Mouse (Mus musculus): ENCODE measurements around the gene Cib2. TPM values are rescaled to one million over a fixed set of nuclear protein-coding genes. Genes with fewer than 3 reads are reported as not detected.

Cib2 gene
- polyA plus RNA-seq, 1 experiment from 2014 or later, result 76.2 TPM

DNA sequence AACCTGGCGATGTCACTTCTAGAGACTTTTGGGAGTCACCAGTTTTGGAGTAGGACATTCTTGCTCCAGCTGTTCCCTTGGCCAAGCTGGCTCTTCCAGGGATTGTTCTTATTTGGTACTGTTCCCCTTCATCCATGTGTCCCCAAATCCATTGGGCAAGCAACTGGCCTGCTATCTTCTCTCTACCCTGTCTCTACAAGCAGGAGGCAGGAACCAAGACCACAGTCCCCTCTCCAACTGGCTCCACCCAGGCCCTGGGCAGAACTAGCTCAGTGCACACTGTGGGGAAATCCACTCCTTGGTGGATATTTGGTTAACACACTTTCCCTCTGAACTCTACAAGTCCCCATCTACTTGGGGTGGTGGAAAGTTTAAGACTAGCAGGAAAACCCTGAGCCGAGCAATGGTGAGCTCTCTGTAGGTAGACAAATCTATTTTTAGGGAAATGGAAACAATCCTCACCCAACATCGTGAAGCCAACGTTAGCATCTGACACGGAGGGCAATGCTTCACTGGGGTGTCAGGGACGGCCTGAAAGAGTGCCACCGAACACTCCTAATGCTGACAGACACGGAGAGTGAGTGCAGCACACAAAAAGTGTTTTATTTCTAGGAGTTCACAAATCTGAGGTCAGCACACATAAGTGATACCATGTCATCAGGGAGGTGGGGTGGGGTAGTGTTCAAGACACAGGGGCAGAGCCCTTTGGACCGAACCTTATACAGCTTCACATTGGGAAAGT is 15.6 kb downstream of the Cib2 start:
- peaks cover 11% of the 10 kb centered on the region; the same call in 1 of the 2 replicates for H3K36me3 ChIP-seq
- H3K4me1 ChIP-seq, result no peaks in the 10 kb centered on the region
- H3K4me2 ChIP-seq, result no peak overlapping the region
- no peaks in the 10 kb centered on the region for H3K27me3 ChIP-seq (replicated peaks)
- WGBS, result 88% methylated on average over 9 of the region's 9 CpGs
- H3K9me3 ChIP-seq (replicated peaks), result no peaks in the 10 kb centered on the region
- H3K4me3 ChIP-seq (replicated peaks), result no peak overlapping the region
- no peak overlapping the region for H3K27ac ChIP-seq (replicated peaks)
- H3K9ac ChIP-seq (replicated peaks), result no peak overlapping the region
- no peak for ATAC-seq (ENCODE audit: low FRiP score)

DNA sequence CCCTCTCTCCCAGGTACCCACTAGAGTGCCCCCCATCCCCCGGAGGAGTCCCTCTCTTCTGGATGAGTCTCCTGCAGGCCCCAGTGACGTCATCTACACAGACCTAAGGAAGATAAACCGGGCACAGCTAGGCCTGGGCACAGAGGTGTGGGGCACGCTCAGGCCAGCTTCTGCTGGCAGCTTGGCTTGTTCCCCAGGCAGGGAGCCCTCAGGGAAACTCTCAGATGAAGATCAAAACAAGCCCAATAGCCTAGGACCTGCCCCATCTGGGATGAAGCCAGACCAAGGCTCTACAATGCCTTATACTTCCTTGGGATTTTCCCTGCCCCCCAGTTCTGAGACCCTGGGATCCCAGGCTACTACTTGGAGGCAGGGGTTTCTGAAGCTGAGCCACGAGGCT is 19.2 kb downstream of the Cib2 start:
- H3K4me1 ChIP-seq, result peaks cover 5% of the 10 kb centered on the region
- no peak overlapping the region for H3K4me2 ChIP-seq
- H3K4me3 ChIP-seq (replicated peaks), result no peak overlapping the region
- WGBS, result 84% methylated on average over 5 of the region's 5 CpGs
- H3K9ac ChIP-seq (replicated peaks), result no peak overlapping the region
- no peak for ATAC-seq (ENCODE audit: low FRiP score)
- H3K27me3 ChIP-seq (replicated peaks), result no peaks in the 10 kb centered on the region
- H3K36me3 ChIP-seq, result peaks cover 7% of the 10 kb centered on the region; the same call in 1 of the 2 replicates
- no peak overlapping the region for H3K27ac ChIP-seq (replicated peaks)
- no peaks in the 10 kb centered on the region for H3K9me3 ChIP-seq (replicated peaks)

DNA sequence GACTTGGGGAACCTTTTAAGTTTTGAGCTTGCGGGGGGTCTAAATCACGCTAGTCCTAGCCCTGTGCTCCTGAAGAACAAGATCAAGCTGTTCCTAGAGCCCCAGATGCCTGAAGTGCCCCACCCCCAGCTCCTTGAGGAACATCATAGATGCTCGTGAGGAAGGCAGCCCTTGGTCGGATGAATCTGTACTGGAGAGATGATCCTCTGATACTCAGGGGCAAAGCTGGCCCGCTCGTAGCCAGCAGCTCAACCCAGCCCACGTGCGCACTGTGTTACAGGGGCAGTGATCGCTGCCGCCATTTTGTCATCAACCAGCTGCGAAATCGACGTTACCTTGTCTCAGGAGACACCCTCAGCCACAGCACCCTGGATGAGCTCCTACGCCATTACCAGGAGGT is 21.3 kb downstream of the Cib2 start, which contains the start of gene Sh2d7:
TSS of gene Sh2d7 (plus strand) at position 301 of the 400 bp plus-strand sequence.
- H3K4me3 ChIP-seq (replicated peaks), result no peak within 1 kb of the TSS
- no peaks in the 10 kb centered on the region for H3K27me3 ChIP-seq (replicated peaks)
- H3K4me2 ChIP-seq, result no peak within 1 kb of the TSS
- peaks cover 11% of the 10 kb centered on the region for H3K4me1 ChIP-seq
- WGBS, result 96% methylated on average over 14 of the region's 14 CpGs
- no peak for ATAC-seq (ENCODE audit: low FRiP score)
- no peak within 1 kb of the TSS for H3K9ac ChIP-seq (replicated peaks)
- no peak within 1 kb of the TSS for H3K27ac ChIP-seq (replicated peaks)
- 0 out of 2 replicates have a peak, but pooled peaks cover 2% of the 10 kb centered on the region for H3K36me3 ChIP-seq
- H3K9me3 ChIP-seq (replicated peaks), result no peaks in the 10 kb centered on the region

DNA sequence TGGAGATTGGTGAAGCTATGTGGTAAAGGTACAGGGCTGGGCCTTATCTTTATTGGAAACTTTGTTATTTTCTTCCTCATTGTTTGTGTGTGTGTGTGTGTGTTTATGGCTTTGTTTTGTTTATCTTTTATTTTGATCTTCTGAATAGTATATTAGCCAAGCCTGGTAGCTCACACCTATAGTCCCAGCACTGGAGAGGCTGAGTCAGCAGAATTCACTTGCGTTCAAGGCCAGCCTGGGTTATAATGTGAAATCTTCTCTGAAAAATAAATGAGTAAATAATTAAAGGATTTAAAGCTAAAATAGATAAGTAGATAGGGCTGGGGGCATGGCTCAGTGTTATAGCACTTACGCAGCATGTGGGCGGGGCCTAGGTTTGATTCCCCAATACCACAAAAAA is 21.8 kb downstream of the Cib2 start:
- H3K36me3 ChIP-seq, result no peaks in the 10 kb centered on the region
- H3K9ac ChIP-seq (replicated peaks), result no peak overlapping the region
- no peaks in the 10 kb centered on the region for H3K9me3 ChIP-seq (replicated peaks)
- 91% methylated on average over 3 of the region's 3 CpGs for WGBS
- H3K4me1 ChIP-seq, result peaks cover 11% of the 10 kb centered on the region
- no peak overlapping the region for H3K4me3 ChIP-seq (replicated peaks)
- H3K27ac ChIP-seq (replicated peaks), result no peak overlapping the region
- no peak for ATAC-seq (ENCODE audit: low FRiP score)
- H3K4me2 ChIP-seq, result no peak overlapping the region
- H3K27me3 ChIP-seq (replicated peaks), result no peaks in the 10 kb centered on the region

DNA sequence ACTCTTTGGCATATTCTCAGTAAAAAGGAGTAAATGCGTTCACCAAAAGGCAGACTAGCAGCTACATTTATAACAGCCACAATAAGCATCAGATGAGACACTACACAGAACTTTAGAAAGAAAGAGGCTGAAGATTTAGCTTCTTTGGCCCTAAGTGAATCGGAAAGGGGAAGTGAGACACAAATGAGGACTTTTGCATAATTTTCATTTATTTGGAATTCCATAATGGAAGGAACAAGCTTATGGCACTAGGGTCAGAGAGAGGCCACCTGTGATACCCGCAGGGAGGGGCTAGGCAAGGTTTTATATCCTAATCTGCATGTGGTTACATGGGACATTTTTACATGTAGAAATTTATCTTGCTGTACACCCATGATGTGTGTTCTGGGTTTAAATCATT is 22.5 kb downstream of the Cib2 start:
- H3K4me3 ChIP-seq (replicated peaks), result no peak overlapping the region
- no peaks in the 10 kb centered on the region for H3K36me3 ChIP-seq
- H3K27me3 ChIP-seq (replicated peaks), result 0 out of 2 replicates have a peak, but pooled peaks cover 3% of the 10 kb centered on the region
- H3K4me1 ChIP-seq, result peaks cover 11% of the 10 kb centered on the region
- ATAC-seq (ENCODE audit: low FRiP score), result no peak
- no peak overlapping the region for H3K4me2 ChIP-seq
- H3K9me3 ChIP-seq (replicated peaks), result no peaks in the 10 kb centered on the region
- no peak overlapping the region for H3K27ac ChIP-seq (replicated peaks)
- H3K9ac ChIP-seq (replicated peaks), result no peak overlapping the region
- WGBS, result 69% methylated on average over 3 of the region's 3 CpGs

DNA sequence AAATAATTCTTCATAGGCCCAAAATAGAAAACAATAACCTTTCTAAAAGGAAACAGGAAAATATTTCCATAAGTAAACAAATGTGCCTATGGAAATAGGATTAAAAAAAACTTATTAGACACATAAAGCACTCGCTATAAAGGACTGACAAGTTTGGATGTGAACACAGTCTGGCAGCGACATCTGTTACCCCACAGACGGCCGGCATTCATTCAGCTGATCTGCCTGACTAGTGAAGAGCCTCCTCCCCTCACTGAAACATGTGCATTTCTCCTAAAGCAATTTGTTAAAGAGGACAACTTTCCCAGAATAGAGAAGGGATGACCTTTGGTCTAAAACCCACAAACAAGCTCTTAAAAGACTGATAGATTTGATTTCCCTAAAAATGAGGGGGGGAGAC is 23.0 kb downstream of the Cib2 start:
- H3K36me3 ChIP-seq, result no peaks in the 10 kb centered on the region
- WGBS, result 23% methylated on average over 4 of the region's 4 CpGs
- no peak overlapping the region for H3K9ac ChIP-seq (replicated peaks)
- H3K9me3 ChIP-seq (replicated peaks), result no peaks in the 10 kb centered on the region
- H3K27me3 ChIP-seq (replicated peaks), result 0 out of 2 replicates have a peak, but pooled peaks cover 3% of the 10 kb centered on the region
- peaks cover 11% of the 10 kb centered on the region for H3K4me1 ChIP-seq
- H3K4me2 ChIP-seq, result no peak overlapping the region
- H3K27ac ChIP-seq (replicated peaks), result no peak overlapping the region
- H3K4me3 ChIP-seq (replicated peaks), result no peak overlapping the region
- no peak for ATAC-seq (ENCODE audit: low FRiP score)

- Histone ChIP-seq H3K4me3 (replicated peaks) (no peak overlapping the region), H3K9me3 (replicated peaks) (no peaks in the 10 kb centered on the region), H3K36me3 (no peaks in the 10 kb centered on the region), H3K27me3 (replicated peaks) (0 out of 2 replicates have a peak, but pooled peaks cover 3% of the 10 kb centered on the region), H3K4me1 (peaks cover 11% of the 10 kb centered on the region), H3K4me2 (no peak overlapping the region), H3K9ac (replicated peaks) (no peak overlapping the region), H3K27ac (replicated peaks) (no peak overlapping the region)
- 50% methylated on average over 7 of the region's 7 CpGs for WGBS
- no peak for ATAC-seq (ENCODE audit: low FRiP score)
These were observed 23.8 kb downstream of the Cib2 start for GRCm38 (mm10) chr9:54536236-54536635.

GRCm38 (mm10) chr9:54533975-54534374 is 26.0 kb downstream of the Cib2 start:
- ATAC-seq (ENCODE audit: low FRiP score), result peak; percentile 59; the same call in 1 of the 2 replicates
- H3K4me3 ChIP-seq (replicated peaks), result no peak overlapping the region
- 38% methylated on average over 5 of the region's 5 CpGs for WGBS

GRCm38 (mm10) chr9:54532926-54533325 is 27.1 kb downstream of the Cib2 start:
- H3K27ac ChIP-seq (replicated peaks), result no peak overlapping the region
- H3K4me3 ChIP-seq (replicated peaks), result no peak overlapping the region
- WGBS, result 69% methylated on average over 2 of the region's 2 CpGs
- no peak overlapping the region for H3K9ac ChIP-seq (replicated peaks)
- H3K4me2 ChIP-seq, result no peak overlapping the region
- no peak for ATAC-seq (ENCODE audit: low FRiP score)
- H3K9me3 ChIP-seq (replicated peaks), result no peaks in the 10 kb centered on the region
- H3K4me1 ChIP-seq, result peaks cover 11% of the 10 kb centered on the region
- H3K36me3 ChIP-seq, result no peaks in the 10 kb centered on the region
- 0 out of 2 replicates have a peak, but pooled peaks cover 3% of the 10 kb centered on the region for H3K27me3 ChIP-seq (replicated peaks)

More at GRCm38 (mm10) chr9:54533975-54534374, 26.0 kb downstream of the Cib2 start:
- peak overlapping the region; percentile 54 for H3K27ac ChIP-seq (replicated peaks)
- H3K9me3 ChIP-seq (replicated peaks), result no peaks in the 10 kb centered on the region
- 0 out of 2 replicates have a peak, but pooled peaks cover 3% of the 10 kb centered on the region for H3K27me3 ChIP-seq (replicated peaks)
- no peaks in the 10 kb centered on the region for H3K36me3 ChIP-seq
- H3K9ac ChIP-seq (replicated peaks), result no peak overlapping the region
- H3K4me2 ChIP-seq, result no peak overlapping the region
- H3K4me1 ChIP-seq, result peaks cover 11% of the 10 kb centered on the region

GRCm38 (mm10) chr9:54531421-54531820 is 28.6 kb downstream of the Cib2 start:
- 0 out of 2 replicates have a peak, but pooled peaks cover 3% of the 10 kb centered on the region for H3K27me3 ChIP-seq (replicated peaks)
- H3K4me3 ChIP-seq (replicated peaks), result no peak overlapping the region
- no peak overlapping the region for H3K9ac ChIP-seq (replicated peaks)
- no peaks in the 10 kb centered on the region for H3K9me3 ChIP-seq (replicated peaks)
- H3K27ac ChIP-seq (replicated peaks), result no peak overlapping the region
- no peak overlapping the region for H3K4me2 ChIP-seq
- H3K36me3 ChIP-seq, result no peaks in the 10 kb centered on the region
- peaks cover 7% of the 10 kb centered on the region for H3K4me1 ChIP-seq
- no peak for ATAC-seq (ENCODE audit: low FRiP score)

- Histone ChIP-seq H3K36me3 (no peaks in the 10 kb centered on the region), H3K9ac (replicated peaks) (no peak overlapping the region), H3K4me2 (no peak overlapping the region), H3K27me3 (replicated peaks) (0 out of 2 replicates have a peak, but pooled peaks cover 3% of the 10 kb centered on the region), H3K4me1 (peaks cover 7% of the 10 kb centered on the region), H3K9me3 (replicated peaks) (no peaks in the 10 kb centered on the region), H3K27ac (replicated peaks) (no peak overlapping the region), H3K4me3 (replicated peaks) (no peak overlapping the region)
- no peak for ATAC-seq (ENCODE audit: low FRiP score)
- 86% methylated on average over 6 of the region's 6 CpGs for WGBS
These were observed 29.2 kb downstream of the Cib2 start for GRCm38 (mm10) chr9:54530836-54531235.

DNA sequence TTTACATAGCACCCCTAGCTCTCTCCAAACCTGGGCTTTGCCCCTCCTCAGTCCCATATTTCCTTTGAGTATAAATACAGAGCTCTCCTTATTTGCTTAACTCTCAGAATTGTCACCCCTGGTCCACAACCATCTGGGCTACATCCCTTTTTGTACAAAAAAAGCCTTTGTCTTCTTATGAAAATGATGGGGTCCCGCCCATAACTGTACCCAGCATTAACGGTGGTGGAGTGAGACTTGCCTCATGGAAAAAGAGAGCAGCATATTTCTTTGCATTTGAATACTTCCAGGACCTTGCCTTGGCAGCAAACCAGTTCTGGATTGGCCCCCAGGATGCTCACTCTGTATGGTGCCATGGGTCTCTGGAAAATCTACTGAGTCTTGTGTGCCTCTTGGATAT is 30.1 kb downstream of the Cib2 start:
- 76% methylated on average over 2 of the region's 2 CpGs for WGBS
- Histone ChIP-seq H3K4me3 (replicated peaks) (no peak overlapping the region), H3K9me3 (replicated peaks) (no peaks in the 10 kb centered on the region), H3K27me3 (replicated peaks) (0 out of 2 replicates have a peak, but pooled peaks cover 3% of the 10 kb centered on the region), H3K4me2 (no peak overlapping the region), H3K4me1 (peaks cover 7% of the 10 kb centered on the region), H3K27ac (replicated peaks) (no peak overlapping the region), H3K36me3 (no peaks in the 10 kb centered on the region), H3K9ac (replicated peaks) (no peak overlapping the region)
- no peak for ATAC-seq (ENCODE audit: low FRiP score)
